Mouse (Mus musculus): ENCODE results near the gene C130050O18Rik. TPM values are rescaled to one million over a fixed set of nuclear protein-coding genes. Genes with fewer than 3 reads are reported as not detected.

C130050O18Rik gene
- polyA plus RNA-seq, 1 experiment from 2014 or later, result 1.5 TPM

DNA sequence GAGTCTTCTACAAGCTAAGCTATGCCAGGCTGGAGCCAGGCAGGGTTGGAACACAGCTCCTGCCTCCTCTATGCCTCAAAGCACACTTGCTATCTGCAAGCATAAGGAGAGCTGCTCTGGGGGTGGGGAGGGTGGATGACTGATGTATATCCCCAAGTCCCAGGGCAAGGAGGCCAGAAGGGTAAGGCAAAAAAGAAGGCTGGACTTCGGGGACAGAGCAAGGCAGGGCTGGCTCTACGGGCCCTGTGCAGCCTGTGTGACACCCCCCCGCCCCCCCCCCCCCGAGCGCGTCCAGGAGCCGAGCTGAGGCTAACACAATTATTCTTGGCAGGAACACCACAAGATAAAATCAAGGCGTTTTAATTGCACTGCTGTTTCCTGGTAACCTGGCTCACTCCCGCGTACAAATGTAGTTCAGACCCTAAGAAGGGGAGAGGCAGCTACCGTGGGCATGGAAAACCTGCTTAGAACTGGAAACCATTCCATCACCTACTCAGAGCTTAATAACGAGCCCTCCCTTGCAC lies 24.8 kb downstream of the C130050O18Rik start:
- 25% methylated on average over 12 of the region's 12 CpGs for WGBS

DNA sequence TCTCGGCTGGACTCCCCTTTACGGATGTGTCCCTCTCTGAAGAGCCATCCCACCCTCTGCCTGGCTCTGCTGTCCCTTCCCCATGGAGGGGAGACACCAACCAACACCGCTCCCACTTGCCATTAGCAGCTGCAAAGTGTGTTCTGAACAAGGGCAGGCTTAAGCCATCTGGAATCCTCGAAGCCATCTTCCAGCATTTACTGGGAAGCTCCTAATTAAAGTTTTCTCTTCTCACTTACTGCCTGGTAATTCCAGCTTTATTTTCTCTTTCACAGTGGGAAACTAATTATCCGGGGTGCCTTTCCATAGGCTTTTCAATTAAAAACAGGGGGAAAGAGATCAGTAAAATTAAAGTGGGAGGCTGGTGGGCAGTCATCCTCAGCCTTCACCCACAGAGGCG lies 27.3 kb downstream of the C130050O18Rik start:
- no peak overlapping the region for H3K27ac ChIP-seq
- ATAC-seq (ENCODE audit: insufficient number of reproducible peaks, insufficient read depth, low FRiP score, low TSS enrichment, low read depth), result no peak
- H3K4me1 ChIP-seq (replicated peaks), result peaks cover 38% of the 10 kb centered on the region
- H3K9me3 ChIP-seq, result no peaks in the 10 kb centered on the region
- H3K4me2 ChIP-seq, result no peak overlapping the region
- H3K36me3 ChIP-seq, result no peaks in the 10 kb centered on the region; the same call in 1 of the 2 replicates
- no peak overlapping the region for H3K4me3 ChIP-seq (replicated peaks)
- H3K9ac ChIP-seq (replicated peaks), result 0 out of 2 replicates have a peak overlapping the region, but pooled peaks have one; percentile 2
- no peaks in the 10 kb centered on the region for H3K27me3 ChIP-seq
- 65% methylated on average over 6 of the region's 6 CpGs for WGBS

More for the DNA sequence above, 24.8 kb downstream of the C130050O18Rik start:
- Histone ChIP-seq H3K4me2 (no peak overlapping the region), H3K4me1 (replicated peaks) (peaks cover 41% of the 10 kb centered on the region), H3K27ac (0 out of 2 replicates have a peak overlapping the region, but pooled peaks have one; percentile 17), H3K27me3 (no peaks in the 10 kb centered on the region), H3K4me3 (replicated peaks) (no peak overlapping the region), H3K9me3 (no peaks in the 10 kb centered on the region), H3K9ac (replicated peaks) (no peak overlapping the region), H3K36me3 (peaks cover 11% of the 10 kb centered on the region; the same call in 1 of the 2 replicates)
- ATAC-seq (ENCODE audit: insufficient number of reproducible peaks, insufficient read depth, low FRiP score, low TSS enrichment, low read depth), result no peak

DNA sequence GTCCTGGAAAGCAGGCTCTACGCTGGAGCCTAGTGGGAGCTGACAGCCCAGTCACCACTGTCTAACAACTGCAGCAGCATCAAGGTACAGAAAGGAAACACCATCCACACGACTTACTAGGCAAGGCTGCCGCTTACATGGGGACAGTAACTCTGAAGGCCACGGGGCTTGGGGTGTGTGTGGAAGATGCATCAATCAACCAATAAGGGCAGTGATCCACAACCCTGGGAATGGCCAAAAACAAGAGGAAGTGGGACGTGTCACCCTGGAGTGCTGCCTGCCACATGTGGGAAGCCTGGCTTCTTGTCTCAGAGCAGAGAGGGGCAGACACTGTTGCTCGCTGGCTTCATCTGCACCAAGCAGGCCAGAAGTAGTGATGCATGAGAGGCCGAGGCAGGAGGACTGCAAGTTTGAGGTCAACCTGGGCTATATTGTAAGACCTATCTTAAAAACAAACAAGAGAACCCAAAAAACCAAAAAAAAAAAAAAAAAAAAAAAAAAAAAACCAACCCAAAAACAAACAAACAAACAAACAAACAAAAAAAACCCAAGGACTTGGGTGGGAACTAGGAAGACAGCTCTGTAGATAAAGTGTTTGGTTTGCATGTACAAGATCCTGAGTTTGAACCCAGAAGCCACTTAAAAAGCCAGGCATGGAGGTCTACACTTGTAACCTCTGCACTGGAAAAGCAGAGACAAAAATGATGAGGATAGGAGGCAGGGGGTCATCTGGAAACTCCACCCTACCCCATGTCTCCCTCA lies 27.8 kb downstream of the C130050O18Rik start:
- no peaks in the 10 kb centered on the region; the same call in 1 of the 2 replicates for H3K36me3 ChIP-seq
- 0 out of 2 replicates have a peak overlapping the region, but pooled peaks have one; percentile 2 for H3K9ac ChIP-seq (replicated peaks)
- H3K4me1 ChIP-seq (replicated peaks), result peaks cover 37% of the 10 kb centered on the region
- H3K27me3 ChIP-seq, result no peaks in the 10 kb centered on the region
- ATAC-seq (ENCODE audit: insufficient number of reproducible peaks, insufficient read depth, low FRiP score, low TSS enrichment, low read depth), result no peak
- no peak overlapping the region for H3K27ac ChIP-seq
- no peak overlapping the region for H3K4me2 ChIP-seq
- no peak overlapping the region for H3K4me3 ChIP-seq (replicated peaks)
- 67% methylated on average over 7 of the region's 7 CpGs for WGBS
- no peaks in the 10 kb centered on the region for H3K9me3 ChIP-seq

DNA sequence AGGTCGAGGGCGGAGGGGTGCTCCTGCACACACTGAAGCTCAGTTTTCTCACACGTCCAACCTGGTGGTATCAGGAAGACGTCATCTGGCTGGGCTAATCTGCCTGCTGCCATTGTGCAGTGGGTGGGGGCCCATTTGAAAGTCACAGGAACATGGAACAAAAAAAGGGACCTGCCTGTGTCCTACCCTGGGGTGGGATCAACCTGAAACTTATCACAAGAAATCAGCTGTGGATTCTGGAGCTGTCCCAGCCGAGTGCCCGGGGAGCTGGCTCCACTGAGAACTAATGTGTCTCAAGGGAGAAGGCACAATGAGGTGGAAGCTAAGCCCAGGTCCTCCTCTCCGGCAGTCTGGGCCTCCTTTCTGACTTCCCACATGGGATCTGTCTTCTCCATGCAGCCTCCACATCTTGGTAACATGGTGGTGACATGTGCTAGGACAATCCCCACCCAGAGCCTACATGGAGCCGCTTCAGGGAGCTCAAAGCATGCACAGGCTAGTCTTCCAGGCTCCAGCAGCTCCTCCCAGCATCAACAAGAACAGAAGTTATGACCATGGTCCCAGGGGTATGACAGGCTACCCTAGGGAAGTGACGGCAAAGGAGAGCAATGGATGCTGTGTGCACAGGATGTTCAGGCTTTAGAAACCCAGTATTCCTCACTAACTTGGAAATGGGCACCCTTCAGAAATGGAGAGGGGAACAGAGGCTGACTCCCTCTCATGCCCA lies 28.9 kb downstream of the C130050O18Rik start:
- Histone ChIP-seq H3K4me1 (replicated peaks) (peaks cover 35% of the 10 kb centered on the region), H3K36me3 (no peaks in the 10 kb centered on the region; the same call in 1 of the 2 replicates), H3K27me3 (no peaks in the 10 kb centered on the region), H3K27ac (peak overlapping the region; percentile 14; the same call in 1 of the 2 replicates), H3K4me2 (no peak overlapping the region), H3K4me3 (replicated peaks) (no peak overlapping the region), H3K9me3 (no peaks in the 10 kb centered on the region), H3K9ac (replicated peaks) (no peak overlapping the region)
- no peak for ATAC-seq (ENCODE audit: insufficient number of reproducible peaks, insufficient read depth, low FRiP score, low TSS enrichment, low read depth)
- 80% methylated on average over 9 of the region's 9 CpGs for WGBS

- Histone ChIP-seq H3K9ac (replicated peaks) (no peak overlapping the region), H3K27me3 (no peaks in the 10 kb centered on the region), H3K27ac (no peak overlapping the region; the same call in 1 of the 2 replicates), H3K4me2 (no peak overlapping the region), H3K4me3 (replicated peaks) (no peak overlapping the region), H3K9me3 (no peaks in the 10 kb centered on the region), H3K4me1 (replicated peaks) (peaks cover 28% of the 10 kb centered on the region), H3K36me3 (no peaks in the 10 kb centered on the region; the same call in 1 of the 2 replicates)
- no peak for ATAC-seq (ENCODE audit: insufficient number of reproducible peaks, insufficient read depth, low FRiP score, low TSS enrichment, low read depth)
- 62% methylated on average over 8 of the region's 8 CpGs for WGBS
These were observed 29.9 kb downstream of the C130050O18Rik start for GRCm38 (mm10) chr5:139434940-139435339.

DNA sequence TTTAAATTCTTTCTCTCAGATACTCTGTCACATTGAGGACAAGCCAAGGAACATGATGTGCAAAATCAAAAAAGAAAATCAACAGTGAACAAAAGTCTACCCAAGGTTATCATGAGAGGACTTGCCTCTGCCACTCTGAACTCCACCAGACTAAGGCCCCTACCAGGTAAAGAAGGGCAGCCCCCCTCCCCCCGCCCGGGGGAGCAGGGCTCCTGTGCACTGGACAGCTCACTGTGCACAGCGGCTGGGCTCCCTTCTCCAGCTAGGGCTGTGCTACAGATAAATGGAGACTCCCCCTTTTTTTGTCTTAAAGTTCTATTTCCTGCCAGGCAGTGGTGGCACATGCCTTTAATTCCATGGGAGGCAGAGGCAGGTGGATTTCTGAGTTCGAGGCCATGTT lies 32.7 kb downstream of the C130050O18Rik start:
- no peak for ATAC-seq (ENCODE audit: insufficient number of reproducible peaks, insufficient read depth, low FRiP score, low TSS enrichment, low read depth)
- Histone ChIP-seq H3K27ac (no peak overlapping the region), H3K9ac (replicated peaks) (no peak overlapping the region), H3K27me3 (no peaks in the 10 kb centered on the region), H3K4me3 (replicated peaks) (no peak overlapping the region), H3K4me1 (replicated peaks) (peaks cover 16% of the 10 kb centered on the region), H3K4me2 (no peak overlapping the region), H3K36me3 (peaks cover 4% of the 10 kb centered on the region; the same call in 1 of the 2 replicates), H3K9me3 (no peaks in the 10 kb centered on the region)
- 93% methylated on average over 4 of the region's 4 CpGs for WGBS

DNA sequence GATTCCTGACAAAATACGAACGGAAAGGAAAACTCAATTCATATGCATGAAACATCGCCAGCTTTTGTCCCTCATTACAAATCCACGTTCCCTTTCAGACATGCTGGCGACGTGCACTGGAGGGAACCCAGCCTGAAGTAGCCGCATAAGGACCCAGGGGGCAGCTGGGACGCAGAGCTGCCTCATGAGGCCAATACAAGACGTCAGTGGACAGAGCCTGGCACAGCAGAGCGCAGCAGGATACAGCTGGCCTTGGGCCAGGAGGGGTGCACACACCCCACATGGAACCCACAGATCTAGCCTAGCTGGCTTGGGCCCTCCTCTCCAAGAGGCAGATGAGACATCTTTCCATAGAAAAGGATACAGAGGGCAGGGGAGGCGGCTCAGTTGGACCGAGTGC lies 33.4 kb downstream of the C130050O18Rik start:
- Histone ChIP-seq H3K4me3 (replicated peaks) (no peak overlapping the region), H3K4me2 (no peak overlapping the region), H3K4me1 (replicated peaks) (peaks cover 16% of the 10 kb centered on the region), H3K9me3 (no peaks in the 10 kb centered on the region), H3K27ac (no peak overlapping the region), H3K27me3 (no peaks in the 10 kb centered on the region), H3K9ac (replicated peaks) (no peak overlapping the region), H3K36me3 (peaks cover 4% of the 10 kb centered on the region; the same call in 1 of the 2 replicates)
- ATAC-seq (ENCODE audit: insufficient number of reproducible peaks, insufficient read depth, low FRiP score, low TSS enrichment, low read depth), result no peak
- 90% methylated on average over 12 of the region's 12 CpGs for WGBS

GRCm38 (mm10) chr5:139440451-139440850 lies 35.4 kb downstream of the C130050O18Rik start:
- 89% methylated on average over 5 of the region's 5 CpGs for WGBS

GRCm38 (mm10) chr5:139440926-139441725 lies 36.0 kb downstream of the C130050O18Rik start:
- H3K4me2 ChIP-seq, result no peak overlapping the region
- H3K36me3 ChIP-seq, result 0 out of 2 replicates have a peak, but pooled peaks cover 4% of the 10 kb centered on the region
- H3K4me3 ChIP-seq (replicated peaks), result no peak overlapping the region
- H3K27ac ChIP-seq, result no peak overlapping the region
- no peaks in the 10 kb centered on the region for H3K27me3 ChIP-seq
- H3K9me3 ChIP-seq, result no peaks in the 10 kb centered on the region
- WGBS, result 91% methylated on average over 11 of the region's 11 CpGs
- H3K9ac ChIP-seq (replicated peaks), result no peak overlapping the region
- H3K4me1 ChIP-seq (replicated peaks), result no peaks in the 10 kb centered on the region
- ATAC-seq (ENCODE audit: insufficient number of reproducible peaks, insufficient read depth, low FRiP score, low TSS enrichment, low read depth), result no peak

More at GRCm38 (mm10) chr5:139440451-139440850, 35.4 kb downstream of the C130050O18Rik start:
- Histone ChIP-seq H3K4me1 (replicated peaks) (no peaks in the 10 kb centered on the region), H3K27ac (no peak overlapping the region), H3K36me3 (0 out of 2 replicates have a peak, but pooled peaks cover 4% of the 10 kb centered on the region), H3K4me3 (replicated peaks) (no peak overlapping the region), H3K4me2 (no peak overlapping the region), H3K9me3 (no peaks in the 10 kb centered on the region), H3K9ac (replicated peaks) (no peak overlapping the region), H3K27me3 (no peaks in the 10 kb centered on the region)
- ATAC-seq (ENCODE audit: insufficient number of reproducible peaks, insufficient read depth, low FRiP score, low TSS enrichment, low read depth), result no peak

GRCm38 (mm10) chr5:139441726-139442018 lies 36.6 kb downstream of the C130050O18Rik start:
- WGBS, result 94% methylated on average over 2 of the region's 2 CpGs
- Histone ChIP-seq H3K4me2 (no peak overlapping the region), H3K4me1 (replicated peaks) (no peaks in the 10 kb centered on the region), H3K9ac (replicated peaks) (no peak overlapping the region), H3K4me3 (replicated peaks) (no peak overlapping the region), H3K27ac (no peak overlapping the region), H3K9me3 (no peaks in the 10 kb centered on the region), H3K27me3 (no peaks in the 10 kb centered on the region), H3K36me3 (0 out of 2 replicates have a peak, but pooled peaks cover 4% of the 10 kb centered on the region)
- no peak for ATAC-seq (ENCODE audit: insufficient number of reproducible peaks, insufficient read depth, low FRiP score, low TSS enrichment, low read depth)

Data from limb, embryonic 12.5 days (tissue).